Mouse (Mus musculus) left cerebral cortex, postnatal 25 days (tissue): ENCODE results near the gene Zdhhc8. TPM values are rescaled to one million over a fixed set of nuclear protein-coding genes. Genes with fewer than 3 reads are reported as not detected.
A peak's percentile ranks its signal among the peaks of the same experiment; 100 is the strongest.
"Not testable (repeated sequence)": the region's sequence is repeated elsewhere in the genome, so short reads cannot be mapped to it uniquely, and the experiment has no call there.

Experiments used
- DNase-seq, 2 experiments: peaks; one replicate each; pipeline ENCODE4 v3.0.0; 2022; ENCODE audit warnings: low spot score in 2 of 2, mixed read lengths in 1 of 2
- intact Hi-C: fragments of 180-260 bp; cut with DNase I; formaldehyde crosslinking; loops from one replicate; pipeline ENCODE4 v1.15.1; 2025
- total RNA-seq, 2 experiments: library from RNA; stranded (reverse); gene quantifications; 2 replicates each; pipeline ENCODE4 v1.2.3; 2021

The Zdhhc8 gene
- total RNA-seq, 2 experiments from 2014 or later, result 140 to 144 TPM

GRCm38 (mm10) chr16:18210701-18211416 is 24.1 kb downstream of the Zdhhc8 start:
- intact Hi-C loops, result loop anchor here (1.0 to 5.0 kb wide), 3 partner anchors 39 to 159 kb away; partner anchors contain the start of gene Dgcr6
- peak; percentile 75 to 88 for DNase-seq

GRCm38 (mm10) chr16:18203430-18204091 is 31.4 kb downstream of the Zdhhc8 start:
- intact Hi-C loops, result no loop called here
- no peak for DNase-seq

GRCm38 (mm10) chr16:18202061-18202460 is 32.9 kb downstream of the Zdhhc8 start:
- no peak for DNase-seq
- intact Hi-C loops, result no loop called here

- DNase-seq, result no peak
- intact Hi-C loops, result no loop called here
These were observed 33.3 kb downstream of the Zdhhc8 start for GRCm38 (mm10) chr16:18201620-18202019.

GRCm38 (mm10) chr16:18200062-18200461 is 34.9 kb downstream of the Zdhhc8 start:
- no peak for DNase-seq
- intact Hi-C loops, result no loop called here

- no peak for DNase-seq
- intact Hi-C loops, result no loop called here
These were observed 36.4 kb downstream of the Zdhhc8 start for GRCm38 (mm10) chr16:18198365-18199098.

- intact Hi-C loops, result no loop called here
- DNase-seq, result peak in 1 of 2 experiments; percentile 18
These were observed 37.1 kb downstream of the Zdhhc8 start for GRCm38 (mm10) chr16:18197881-18198280.

GRCm38 (mm10) chr16:18195561-18195960 is 39.4 kb downstream of the Zdhhc8 start:
- intact Hi-C loops, result loop anchor here (1.0 kb wide), 2 partner anchors 22 to 41 kb away; no protein-coding TSS in a partner anchor
- DNase-seq, result not testable (repeated sequence)

- intact Hi-C loops, result loop anchor here (1.0 kb wide), 2 partner anchors 22 to 41 kb away; no protein-coding TSS in a partner anchor
- DNase-seq, result peak; percentile 75 to 96
These were observed 39.9 kb downstream of the Zdhhc8 start for GRCm38 (mm10) chr16:18195068-18195467.

GRCm38 (mm10) chr16:18194208-18194985 is 40.5 kb downstream of the Zdhhc8 start:
- peak; percentile 36 to 64 for DNase-seq
- intact Hi-C loops, result no loop called here

GRCm38 (mm10) chr16:18191006-18191405 is 43.9 kb downstream of the Zdhhc8 start:
- intact Hi-C loops, result no loop called here
- DNase-seq, result no peak

GRCm38 (mm10) chr16:18187221-18187620 is 47.7 kb downstream of the Zdhhc8 start:
- intact Hi-C loops, result no loop called here
- no peak for DNase-seq

- no peak for DNase-seq
- intact Hi-C loops, result no loop called here
These were observed 48.1 kb downstream of the Zdhhc8 start for GRCm38 (mm10) chr16:18186798-18187197.

GRCm38 (mm10) chr16:18185715-18186449 is 49.1 kb downstream of the Zdhhc8 start:
- intact Hi-C loops, result no loop called here
- no peak for DNase-seq

- no peak for DNase-seq
- intact Hi-C loops, result no loop called here
These were observed 52.2 kb downstream of the Zdhhc8 start for GRCm38 (mm10) chr16:18182766-18183165.

- DNase-seq, result no peak
- intact Hi-C loops, result no loop called here
These were observed 53.5 kb downstream of the Zdhhc8 start for GRCm38 (mm10) chr16:18181398-18181797.

GRCm38 (mm10) chr16:18179591-18179990 is 55.3 kb downstream of the Zdhhc8 start:
- intact Hi-C loops, result no loop called here
- DNase-seq, result no peak

GRCm38 (mm10) chr16:18176758-18177157 is 58.2 kb downstream of the Zdhhc8 start:
- intact Hi-C loops, result no loop called here

More at GRCm38 (mm10) chr16:18176758-18177157, 58.2 kb downstream of the Zdhhc8 start:
- DNase-seq, result no peak
